Mouse (Mus musculus) embryonic facial prominence, embryonic 13.5 days (tissue): ENCODE measurements around the gene Col9a2. TPM values are rescaled to one million over a fixed set of nuclear protein-coding genes. Genes with fewer than 3 reads are reported as not detected.

Experiments
- ATAC-seq: fragments of 200-750 bp; cut with Nextera tagmentation; 2 replicates; pipeline ENCODE4 v1.8.0; 2017; ENCODE audit warnings: low read depth; ENCODE audit not compliant: insufficient number of reproducible peaks, insufficient read depth, low FRiP score, low TSS enrichment
- H3K27ac ChIP-seq: fragments of 300-500 bp; sonication (generic); 2 replicates; pipeline ENCODE4 v1.5.1; 2015; ENCODE audit warnings: moderate library complexity, mild to moderate bottlenecking, inconsistent platforms
- H3K27me3 ChIP-seq: fragments of 300-500 bp; sonication (generic); 2 replicates; pipeline ENCODE4 v1.6.1; 2015; ENCODE audit warnings: mild to moderate bottlenecking, inconsistent platforms
- H3K36me3 ChIP-seq: fragments of 300-500 bp; sonication (generic); 2 replicates; pipeline ENCODE4 v1.6.1; 2015; ENCODE audit warnings: mild to moderate bottlenecking, inconsistent platforms
- H3K4me1 ChIP-seq: fragments of 300-500 bp; sonication (generic); 2 replicates; pipeline ENCODE4 v1.6.1; 2015; ENCODE audit warnings: inconsistent platforms
- H3K4me2 ChIP-seq: fragments of 300-500 bp; sonication (generic); 2 replicates; pipeline ENCODE4 v1.6.1; 2015; ENCODE audit warnings: moderate library complexity, mild to moderate bottlenecking, inconsistent platforms
- H3K4me3 ChIP-seq: fragments of 300-500 bp; sonication (generic); 2 replicates; pipeline ENCODE4 v1.5.1; 2015; ENCODE audit warnings: mild to moderate bottlenecking, inconsistent platforms
- H3K9ac ChIP-seq: fragments of 300-500 bp; sonication (generic); 2 replicates; pipeline ENCODE4 v1.6.1; 2015; ENCODE audit warnings: mild to moderate bottlenecking, inconsistent platforms
- H3K9me3 ChIP-seq: fragments of 300-500 bp; sonication (generic); 2 replicates; pipeline ENCODE4 v1.6.1; 2016; ENCODE audit warnings: inconsistent platforms
- WGBS: fragments of 180-500 bp; shearing (Covaris S2); methylation state at CpG from one replicate; pipeline ENCODE4 v1.1.7; 2015; ENCODE audit warnings: mixed read lengths; 5-methylcytosine and 5-hydroxymethylcytosine counted together
- polyA plus RNA-seq: library from polyadenylated mRNA; unstranded; fragments of >200 nt; fragmentation: Nextera tagmentation; extraction: Ambion mirVana; gene quantifications from 2 replicates; pipeline ENCODE4 v1.2.1, GENCODE M21; 2015

Gene Col9a2
- polyA plus RNA-seq, result 56.1 and 57.5 TPM in 2 replicates

DNA sequence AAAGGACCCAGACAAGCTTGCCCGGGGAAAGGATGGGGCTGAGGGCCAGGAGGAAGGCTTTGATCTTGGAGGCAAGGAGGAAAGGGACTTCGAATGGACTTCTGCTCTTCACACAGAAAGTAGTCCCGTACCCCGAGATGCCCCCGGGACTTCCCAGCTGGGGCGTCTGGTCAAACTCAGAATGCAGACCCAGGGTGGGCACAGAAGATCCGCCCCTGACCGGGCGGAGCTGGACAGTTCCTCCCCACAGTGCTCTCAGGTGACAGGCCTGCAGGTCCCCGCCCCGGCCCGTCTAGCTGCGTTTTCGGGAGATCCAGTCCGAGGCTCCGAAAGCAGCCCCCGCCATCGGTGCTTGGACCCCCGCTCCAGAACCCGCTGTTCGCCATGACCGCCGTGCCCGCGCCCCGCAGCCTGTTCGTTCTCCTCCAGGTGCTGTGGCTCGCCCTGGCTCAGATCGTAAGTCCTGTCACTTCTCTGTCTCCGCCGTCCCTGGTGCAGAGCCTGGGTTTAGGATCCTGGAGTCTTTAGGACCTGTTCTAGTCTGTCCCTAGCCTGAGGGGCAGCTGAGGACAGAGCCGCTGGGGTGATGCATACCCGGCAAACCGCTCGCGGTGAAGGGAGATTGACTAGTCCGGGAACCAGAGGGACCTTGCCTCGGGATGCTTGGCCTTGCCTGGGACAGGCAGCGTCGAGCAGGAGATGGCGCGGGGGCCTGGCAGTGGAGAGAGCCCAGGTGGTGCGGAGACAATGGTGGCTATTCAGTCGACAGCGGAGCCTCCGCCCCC is at the start of gene Col9a2:
Col9a2 (plus strand) TSS at position 55 of the 785 bp plus-strand sequence.
- H3K9me3 ChIP-seq, result no peaks in the 10 kb centered on the region
- H3K4me2 ChIP-seq, result peak within 1 kb of the TSS; percentile 79
- 2% methylated on average over 46 of the region's 46 CpGs for whole genome bisulfite sequencing
- no peak for ATAC-seq
- H3K4me3 ChIP-seq, result peak within 1 kb of the TSS; percentile 52
- peaks cover 31% of the 10 kb centered on the region for H3K27me3 ChIP-seq
- peak within 1 kb of the TSS; percentile 75 for H3K9ac ChIP-seq
- H3K27ac ChIP-seq, result peak within 1 kb of the TSS; percentile 93
- H3K36me3 ChIP-seq, result peaks cover 7% of the 10 kb centered on the region; the same call in 1 of the 2 replicates
- H3K4me1 ChIP-seq, result peaks cover 34% of the 10 kb centered on the region

DNA sequence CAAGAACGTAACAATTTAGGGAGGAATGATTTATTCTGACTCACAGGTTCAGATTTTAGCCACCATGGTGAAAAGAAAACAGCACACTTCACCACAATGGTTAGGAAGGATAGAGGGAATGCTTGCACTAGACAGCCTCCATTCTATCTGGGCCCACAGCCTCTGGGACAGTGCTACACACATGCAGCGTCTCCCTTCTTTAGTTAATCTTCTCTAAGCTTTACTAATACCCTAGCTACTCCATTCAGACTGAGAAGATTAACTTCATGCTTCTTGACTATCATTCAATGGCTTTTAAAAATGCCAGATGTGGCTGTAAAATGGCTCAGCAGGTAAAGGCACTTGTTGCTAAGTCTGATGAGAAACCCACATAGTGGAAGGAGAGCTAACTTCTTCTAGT is 46.9 kb upstream of the Col9a2 start:
- WGBS, result 66% methylated on average over 2 of the region's 2 CpGs
- Histone ChIP-seq H3K4me1 (no peaks in the 10 kb centered on the region), H3K27ac (no peak overlapping the region), H3K27me3 (no peaks in the 10 kb centered on the region), H3K9ac (no peak overlapping the region), H3K4me3 (no peak overlapping the region), H3K9me3 (no peaks in the 10 kb centered on the region), H3K36me3 (no peaks in the 10 kb centered on the region), H3K4me2 (no peak overlapping the region)
- no peak for ATAC-seq

DNA sequence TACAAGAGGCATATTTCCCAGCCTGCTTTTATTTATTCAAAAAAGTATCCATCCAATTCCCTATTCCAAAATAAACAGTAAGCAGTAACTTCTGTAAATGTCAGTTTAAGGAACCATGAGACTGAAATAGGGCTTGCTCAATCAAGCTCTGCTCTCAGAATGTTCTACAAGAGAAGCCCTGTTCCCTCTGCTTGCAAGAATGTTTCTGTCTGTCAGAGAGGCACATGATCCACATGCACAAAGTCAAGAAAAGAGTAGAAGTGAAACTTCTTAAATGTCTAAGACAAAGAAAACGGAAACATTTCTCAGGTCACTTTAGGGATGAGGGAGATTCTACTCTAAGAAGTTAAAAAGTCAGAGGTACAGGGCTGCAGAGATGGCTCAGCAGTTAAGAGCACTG is 46.2 kb upstream of the Col9a2 start:
- Histone ChIP-seq H3K9ac (no peak overlapping the region), H3K9me3 (no peaks in the 10 kb centered on the region), H3K27me3 (no peaks in the 10 kb centered on the region), H3K36me3 (no peaks in the 10 kb centered on the region), H3K4me2 (no peak overlapping the region), H3K27ac (no peak overlapping the region), H3K4me3 (no peak overlapping the region), H3K4me1 (no peaks in the 10 kb centered on the region)
- 83% methylated on average over 1 of the region's 1 CpGs for WGBS
- no peak for ATAC-seq

DNA sequence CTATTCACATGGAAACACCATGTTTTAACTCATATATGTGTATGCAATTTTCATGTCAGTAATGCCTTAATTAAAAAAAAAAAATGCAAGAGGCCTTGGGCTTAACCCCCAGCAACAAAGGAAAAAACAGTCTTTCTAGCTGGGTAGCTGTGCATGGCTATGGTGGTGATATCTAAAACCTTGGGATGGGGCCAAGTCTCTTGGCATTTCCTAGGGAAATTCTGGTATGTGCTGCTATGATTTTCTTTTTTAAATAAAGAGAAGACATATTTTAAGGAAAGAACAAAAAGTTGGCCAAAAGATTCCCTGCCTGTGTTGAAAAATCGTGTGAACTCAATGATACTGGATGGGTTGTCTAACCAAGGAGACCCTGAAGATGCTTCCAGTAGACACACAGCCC is 43.3 kb upstream of the Col9a2 start:
- ATAC-seq, result no peak
- H3K4me2 ChIP-seq, result no peak overlapping the region
- no peaks in the 10 kb centered on the region for H3K36me3 ChIP-seq
- no peak overlapping the region; the same call in 1 of the 2 replicates for H3K27ac ChIP-seq
- no peak overlapping the region for H3K9ac ChIP-seq
- no peak overlapping the region for H3K4me3 ChIP-seq
- 66% methylated on average over 1 of the region's 1 CpGs for WGBS
- H3K27me3 ChIP-seq, result no peaks in the 10 kb centered on the region
- no peaks in the 10 kb centered on the region for H3K9me3 ChIP-seq
- H3K4me1 ChIP-seq, result no peaks in the 10 kb centered on the region

DNA sequence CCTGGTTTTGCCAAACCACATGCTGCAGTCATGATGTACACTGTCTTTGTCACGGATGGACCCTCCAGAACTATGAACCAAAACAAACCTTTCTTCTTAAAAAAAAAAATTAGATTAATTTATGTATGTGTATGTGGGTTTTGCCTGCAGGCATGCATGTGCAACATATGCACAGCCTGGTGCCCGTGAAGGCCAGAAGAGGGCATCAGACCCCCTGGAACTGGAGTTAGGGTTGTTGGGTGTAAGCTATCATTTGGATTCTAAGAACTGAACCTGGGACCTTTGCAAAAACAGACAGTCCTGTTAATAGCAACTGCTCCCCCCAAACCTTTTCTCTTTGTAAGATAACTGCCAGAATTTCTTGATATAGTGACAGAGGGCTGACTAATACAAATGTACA is 38.1 kb upstream of the Col9a2 start:
- Histone ChIP-seq H3K36me3 (no peaks in the 10 kb centered on the region), H3K27me3 (no peaks in the 10 kb centered on the region), H3K4me1 (peaks cover 22% of the 10 kb centered on the region), H3K4me3 (no peak overlapping the region), H3K9me3 (no peaks in the 10 kb centered on the region), H3K4me2 (no peak overlapping the region), H3K27ac (no peak overlapping the region), H3K9ac (no peak overlapping the region)
- WGBS, result 70% methylated on average over 2 of the region's 2 CpGs
- ATAC-seq, result no peak

DNA sequence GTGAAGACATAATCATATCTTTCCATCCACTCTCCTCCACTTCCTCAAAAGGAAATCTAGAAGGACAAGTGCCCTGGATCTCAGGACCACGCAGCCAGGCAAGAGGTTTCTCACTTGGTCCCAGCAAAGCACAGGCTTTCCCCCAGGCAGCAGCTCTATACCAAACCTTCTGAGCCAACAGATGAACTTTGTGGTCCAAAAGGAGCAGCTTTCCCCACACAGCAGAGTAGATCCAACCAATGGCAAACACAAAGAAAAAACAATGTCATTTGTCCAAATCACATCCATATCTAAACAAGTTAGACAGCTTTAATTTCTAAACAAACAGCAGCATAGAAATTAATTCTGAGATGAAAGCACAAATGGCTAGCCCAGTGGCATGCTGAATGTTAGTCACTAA is 37.5 kb upstream of the Col9a2 start:
- no peaks in the 10 kb centered on the region for H3K36me3 ChIP-seq
- H3K4me2 ChIP-seq, result no peak overlapping the region
- H3K27me3 ChIP-seq, result no peaks in the 10 kb centered on the region
- no peaks in the 10 kb centered on the region for H3K9me3 ChIP-seq
- H3K9ac ChIP-seq, result no peak overlapping the region
- WGBS, result 70% methylated on average over 1 of the region's 1 CpGs
- no peak overlapping the region for H3K4me3 ChIP-seq
- H3K27ac ChIP-seq, result no peak overlapping the region
- peaks cover 22% of the 10 kb centered on the region for H3K4me1 ChIP-seq
- ATAC-seq, result no peak

DNA sequence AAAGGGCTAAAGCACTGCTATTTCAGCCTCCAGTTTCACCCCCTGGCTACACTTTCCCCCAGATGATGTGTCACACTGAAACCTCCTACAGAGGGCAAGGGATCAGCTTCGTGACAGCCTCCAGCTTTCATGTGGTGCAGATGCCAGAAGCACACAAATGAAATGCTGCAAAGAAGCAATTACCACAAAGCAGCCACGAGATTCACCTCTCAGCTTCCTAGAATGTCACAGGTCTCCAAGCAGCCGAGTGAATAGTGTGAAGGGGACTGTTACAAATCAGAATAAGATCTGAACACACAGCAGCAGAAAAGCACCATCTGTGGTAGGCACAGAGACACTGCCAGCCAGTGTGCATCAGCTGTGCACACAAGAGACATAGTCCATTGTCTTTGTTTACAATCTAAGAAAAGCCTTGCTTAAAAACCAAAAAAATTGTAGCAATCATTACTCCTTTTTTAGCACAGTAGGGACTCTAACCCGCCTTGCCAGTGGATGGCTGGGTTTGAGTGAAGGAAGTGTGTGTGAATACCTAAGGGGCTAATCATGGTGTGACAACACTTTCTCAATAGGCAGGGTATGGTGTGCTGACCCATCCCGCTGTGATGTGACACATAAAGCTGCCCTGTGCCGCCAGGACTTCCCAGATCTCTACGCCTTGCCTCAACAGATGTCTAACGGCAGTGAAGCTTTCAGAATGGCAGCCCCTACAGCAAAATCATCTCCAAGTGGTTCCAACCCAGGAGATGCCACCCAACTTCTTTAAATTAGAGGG is 36.6 kb upstream of the Col9a2 start:
- H3K27me3 ChIP-seq, result no peaks in the 10 kb centered on the region
- no peak overlapping the region for H3K4me2 ChIP-seq
- WGBS, result 39% methylated on average over 8 of the region's 8 CpGs
- no peak overlapping the region for H3K4me3 ChIP-seq
- ATAC-seq, result no peak
- peak overlapping the region; percentile 27; the same call in 1 of the 2 replicates for H3K9ac ChIP-seq
- no peaks in the 10 kb centered on the region for H3K9me3 ChIP-seq
- no peak overlapping the region for H3K27ac ChIP-seq
- H3K36me3 ChIP-seq, result no peaks in the 10 kb centered on the region
- H3K4me1 ChIP-seq, result peaks cover 22% of the 10 kb centered on the region

DNA sequence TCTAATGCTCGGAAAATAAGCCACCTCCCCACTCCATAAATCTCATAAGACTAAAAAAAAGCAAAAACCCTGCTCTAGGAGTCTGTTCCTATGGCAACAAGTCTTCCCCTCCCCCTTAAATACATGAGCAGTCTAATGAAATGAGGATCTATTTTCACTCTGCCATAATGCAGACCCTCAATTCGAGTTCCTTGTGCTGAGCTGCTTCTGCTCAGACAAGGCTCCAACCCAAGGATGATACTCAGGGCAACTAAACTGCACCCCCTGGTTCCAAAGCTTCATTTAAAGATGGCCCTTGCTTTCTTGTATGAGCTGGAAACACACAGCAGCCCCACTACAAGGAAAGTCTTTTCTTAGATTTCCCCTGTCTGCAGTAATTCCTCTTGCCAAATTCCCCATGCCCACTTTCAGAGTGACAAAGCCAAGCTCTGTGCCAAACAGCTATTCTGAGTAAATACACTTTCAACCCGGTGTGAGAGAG is 35.5 kb upstream of the Col9a2 start:
- Histone ChIP-seq H3K4me1 (peaks cover 22% of the 10 kb centered on the region), H3K4me3 (no peak overlapping the region), H3K9ac (no peak overlapping the region), H3K27me3 (no peaks in the 10 kb centered on the region), H3K36me3 (no peaks in the 10 kb centered on the region), H3K9me3 (no peaks in the 10 kb centered on the region), H3K4me2 (no peak overlapping the region), H3K27ac (peak overlapping the region; percentile 66; the same call in 1 of the 2 replicates)
- 27% methylated on average over 3 of the region's 3 CpGs for WGBS
- ATAC-seq, result no peak

DNA sequence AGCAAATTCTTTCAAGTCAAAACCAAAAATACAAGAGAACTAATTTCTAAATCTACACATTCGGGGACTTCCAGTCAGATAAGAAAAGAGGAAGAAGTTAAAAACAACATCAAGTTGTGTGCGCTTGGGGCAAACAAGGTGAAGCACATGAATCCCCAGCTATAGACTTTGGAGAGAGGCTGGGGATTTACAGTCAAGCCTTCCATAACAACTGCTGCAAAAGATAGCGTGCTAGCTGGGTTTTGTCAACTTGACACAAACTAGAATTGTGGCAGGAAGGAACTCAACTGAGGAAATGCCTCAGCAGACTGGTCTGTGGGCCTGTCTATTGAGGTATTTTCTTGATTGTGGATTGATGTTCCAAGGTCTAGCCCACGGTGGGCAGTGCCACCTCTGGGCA is 34.5 kb upstream of the Col9a2 start:
- Histone ChIP-seq H3K4me1 (peaks cover 22% of the 10 kb centered on the region), H3K27me3 (no peaks in the 10 kb centered on the region), H3K9me3 (no peaks in the 10 kb centered on the region), H3K9ac (no peak overlapping the region), H3K36me3 (no peaks in the 10 kb centered on the region), H3K4me2 (no peak overlapping the region), H3K4me3 (no peak overlapping the region), H3K27ac (no peak overlapping the region)
- no peak for ATAC-seq
- 79% methylated on average over 4 of the region's 4 CpGs for WGBS

DNA sequence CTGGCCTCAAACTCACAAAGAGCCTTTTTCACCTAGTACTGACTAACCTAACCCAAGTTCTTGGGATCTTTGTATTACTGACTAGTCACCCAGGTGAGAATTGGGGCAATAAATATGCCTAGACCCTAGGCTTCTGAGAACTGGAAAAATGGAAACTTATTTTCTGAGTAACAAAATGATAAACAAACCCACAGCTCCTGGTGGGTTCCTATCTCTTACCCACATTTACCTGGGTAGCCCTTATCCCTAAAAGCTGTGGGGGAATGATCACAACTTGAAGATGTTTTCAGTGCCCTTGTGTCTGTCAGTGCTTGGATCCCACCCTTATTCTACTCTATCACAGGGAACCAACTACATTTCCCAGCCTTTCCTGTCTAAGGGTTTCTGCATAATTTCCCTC is 32.2 kb upstream of the Col9a2 start:
- ATAC-seq, result no peak
- H3K9ac ChIP-seq, result no peak overlapping the region
- H3K4me1 ChIP-seq, result peaks cover 20% of the 10 kb centered on the region
- H3K36me3 ChIP-seq, result no peaks in the 10 kb centered on the region
- no peak overlapping the region for H3K4me3 ChIP-seq
- no peaks in the 10 kb centered on the region for H3K27me3 ChIP-seq
- H3K4me2 ChIP-seq, result no peak overlapping the region
- no peak overlapping the region for H3K27ac ChIP-seq
- H3K9me3 ChIP-seq, result no peaks in the 10 kb centered on the region

DNA sequence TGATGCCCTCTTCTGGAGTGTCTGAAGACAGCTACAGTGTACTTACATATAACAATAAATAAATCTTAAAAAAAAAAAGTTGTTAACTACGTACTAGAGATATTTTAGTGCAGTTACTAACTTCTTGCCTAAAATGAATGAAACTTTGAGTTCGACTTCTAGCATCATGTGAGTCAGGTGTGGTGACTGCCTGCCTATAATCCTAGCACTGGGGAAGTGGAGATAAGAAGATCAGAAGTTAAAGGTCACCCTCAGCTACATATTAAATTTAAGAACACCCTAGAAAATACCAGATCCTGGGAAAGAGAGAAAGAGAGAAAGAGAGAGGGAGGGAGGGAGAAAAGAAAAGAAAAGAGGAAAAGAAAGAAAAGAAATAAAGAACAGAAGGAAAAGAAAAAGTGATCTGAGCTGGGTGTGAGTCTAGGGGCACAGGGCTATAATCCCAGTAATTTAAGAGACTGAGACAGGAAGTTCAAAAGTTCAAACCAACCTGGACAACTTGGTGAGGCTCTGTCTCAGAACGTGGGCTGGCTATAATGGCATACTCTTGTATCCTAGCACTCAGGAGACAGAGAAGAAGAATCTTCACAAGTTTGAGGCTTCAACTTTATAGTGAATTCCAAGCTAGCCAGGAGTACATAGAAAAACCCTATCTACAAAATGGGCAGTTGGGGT is 31.0 kb upstream of the Col9a2 start:
- H3K9me3 ChIP-seq, result no peaks in the 10 kb centered on the region
- ATAC-seq, result no peak
- no peak overlapping the region for H3K4me3 ChIP-seq
- no peak overlapping the region for H3K4me2 ChIP-seq
- peaks cover 10% of the 10 kb centered on the region for H3K4me1 ChIP-seq
- no peaks in the 10 kb centered on the region for H3K27me3 ChIP-seq
- no peak overlapping the region for H3K27ac ChIP-seq
- WGBS, result 63% methylated on average over 3 of the region's 3 CpGs
- H3K9ac ChIP-seq, result no peak overlapping the region
- H3K36me3 ChIP-seq, result no peaks in the 10 kb centered on the region
